Mouse (Mus musculus) lung, postnatal 14 days (tissue): Measurements from ENCODE around the gene Plekhf1.

ENCODE experiments used
- DNase-seq: peaks from one replicate; pipeline ENCODE4 v3.0.0; 2021

Plekhf1 gene

GRCm38 (mm10) chr7:38184786-38185185 lies 43.0 kb downstream of the Plekhf1 start:
- no peak for DNase-seq

DNA sequence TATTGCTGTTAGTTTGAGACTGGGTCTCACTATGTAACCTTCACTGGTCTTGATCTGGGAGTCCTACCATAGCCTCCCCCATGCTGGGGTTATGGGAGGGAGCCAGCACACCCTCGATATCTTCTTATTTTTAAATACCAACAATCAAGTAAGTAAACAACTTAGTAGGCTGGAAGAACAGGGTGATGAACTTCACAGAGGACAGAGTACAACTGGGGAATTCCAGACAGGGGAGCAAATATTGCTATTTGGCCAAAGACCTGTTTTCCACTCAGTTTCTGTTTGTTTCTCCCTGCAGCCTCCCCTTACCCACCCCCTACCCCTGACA lies 43.4 kb downstream of the Plekhf1 start:
- DNase-seq, result no peak

GRCm38 (mm10) chr7:38183709-38184417 lies 44.0 kb downstream of the Plekhf1 start:
- DNase-seq, result peak; percentile 81

- peak; percentile 28 for DNase-seq
Measured at GRCm38 (mm10) chr7:38182962-38183687, 44.7 kb downstream of the Plekhf1 start, which contains the start of gene 1600014C10Rik. TSS of gene 1600014C10Rik (plus strand) at chr7:38183217.

DNA sequence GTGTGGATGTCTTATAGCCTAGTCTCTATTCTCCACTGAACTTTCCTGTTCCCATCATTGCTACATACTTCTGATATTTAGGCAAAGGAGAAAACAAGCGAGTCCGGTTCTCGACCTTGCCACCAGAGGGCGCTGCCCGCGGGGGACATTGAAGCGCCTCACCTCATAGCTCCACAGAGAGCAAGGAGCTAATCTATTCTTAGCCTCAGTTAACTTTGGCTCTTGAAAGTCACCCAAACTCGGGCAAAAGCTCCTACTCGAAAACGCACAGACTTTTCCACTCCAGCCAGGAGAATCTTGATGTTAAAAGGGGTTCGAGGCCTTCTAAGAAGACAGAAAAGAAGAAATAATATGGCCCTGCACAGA lies 45.2 kb downstream of the Plekhf1 start:
- peak; percentile 89 for DNase-seq

- no peak for DNase-seq
Measured at GRCm38 (mm10) chr7:38181366-38181765, 46.5 kb downstream of the Plekhf1 start.

DNA sequence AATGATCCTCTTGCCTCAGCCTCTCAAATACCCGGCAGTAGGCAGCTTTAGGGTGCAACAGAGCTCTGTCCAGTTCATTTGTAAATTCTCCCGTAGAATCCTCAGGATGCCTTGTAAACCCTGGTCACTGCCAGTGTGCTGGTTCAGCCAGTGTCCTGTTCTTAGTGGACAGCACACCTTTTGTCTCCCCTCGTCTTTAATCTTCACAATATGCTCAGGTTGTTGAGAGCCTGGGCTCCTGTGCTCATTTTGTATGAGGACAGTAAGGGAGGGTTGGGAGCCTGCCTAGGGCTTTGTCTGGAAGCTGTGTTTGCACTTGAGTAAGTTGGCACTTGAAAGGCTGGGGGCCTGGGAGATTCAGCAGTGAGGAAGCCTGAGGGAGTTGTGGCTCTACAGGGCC lies 47.9 kb downstream of the Plekhf1 start:
- DNase-seq, result no peak

DNA sequence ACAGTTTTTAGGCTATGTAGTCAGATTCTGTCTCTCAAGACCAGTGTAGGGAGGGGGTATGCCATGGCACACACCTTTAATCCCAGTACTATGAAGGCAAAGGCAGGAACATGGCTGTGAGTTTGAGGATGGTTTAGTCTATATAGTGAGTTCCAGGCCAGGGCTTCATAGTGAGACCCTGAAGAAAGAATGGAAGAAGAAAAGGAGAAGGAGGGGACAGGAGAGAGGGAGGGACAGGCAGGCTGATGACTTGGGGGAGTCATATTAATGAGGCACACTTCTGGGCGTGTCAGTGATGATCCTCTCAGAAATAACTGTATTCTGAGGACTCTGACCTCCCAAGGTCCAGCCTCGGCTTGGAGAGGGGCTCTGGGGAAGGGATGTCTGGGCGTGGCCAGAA lies 51.8 kb downstream of the Plekhf1 start:
- no peak for DNase-seq

- DNase-seq, result no peak
Measured at GRCm38 (mm10) chr7:38174321-38175148, 53.3 kb downstream of the Plekhf1 start.

- no peak for DNase-seq
Measured at GRCm38 (mm10) chr7:38173871-38174270, 53.9 kb downstream of the Plekhf1 start.

DNA sequence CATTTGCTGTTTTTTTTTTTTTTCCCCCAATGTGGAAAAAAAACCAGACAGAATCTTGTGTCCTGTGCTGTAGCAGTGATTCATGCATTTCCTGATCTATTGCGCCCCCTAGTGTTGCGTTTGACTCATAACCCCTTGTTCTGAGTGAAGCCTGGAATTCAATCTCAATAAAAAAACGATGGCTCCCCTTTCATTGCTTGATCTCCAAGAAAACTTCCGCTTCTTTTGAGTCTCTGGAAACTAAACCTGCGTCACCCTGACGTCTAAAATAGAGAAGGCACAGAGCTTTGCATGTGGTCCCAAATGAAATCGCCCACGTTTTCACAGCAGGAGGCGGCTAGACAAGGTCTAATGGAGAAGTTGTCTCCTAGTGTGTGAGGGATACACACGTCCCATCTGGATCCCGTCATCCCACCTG lies 60.1 kb downstream of the Plekhf1 start:
- peak; percentile 59 for DNase-seq
